Mouse (Mus musculus) stomach, postnatal 0 days (tissue): ENCODE measurements around the gene Pelp1. TPM values are rescaled to one million over a fixed set of nuclear protein-coding genes. Genes with fewer than 3 reads are reported as not detected.
"Not testable (repeated sequence)": the region's sequence is repeated elsewhere in the genome, so short reads cannot be mapped to it uniquely, and the experiment has no call there.

Source experiments
- ATAC-seq: fragments of 200-750 bp; cut with Nextera tagmentation; 2 replicates; pipeline ENCODE4 v1.8.0; 2017; ENCODE audit not compliant: low FRiP score, low TSS enrichment
- DNase-seq: peaks from one replicate; pipeline ENCODE4 v3.0.0-alpha.2; 2016; ENCODE audit warnings: low spot score
- H3K27ac ChIP-seq: fragments of 300-500 bp; sonication (generic); replicated peaks from 2 replicates; pipeline ENCODE4 v1.5.1; 2014; ENCODE audit warnings: mild to moderate bottlenecking, control low read depth
- H3K27me3 ChIP-seq: fragments of 300-500 bp; sonication (generic); 2 replicates; pipeline ENCODE4 v1.6.1; 2014; ENCODE audit warnings: low read length; ENCODE audit not compliant: control insufficient read depth, insufficient read depth
- H3K36me3 ChIP-seq: fragments of 300-500 bp; sonication (generic); 2 replicates; pipeline ENCODE4 v1.6.1; 2014; ENCODE audit warnings: low read length, mixed read lengths; ENCODE audit not compliant: control insufficient read depth, insufficient read depth
- H3K4me1 ChIP-seq: fragments of 300-500 bp; sonication (generic); replicated peaks from 2 replicates; pipeline ENCODE4 v1.6.1; 2014; ENCODE audit warnings: antibody characterized with exemption; ENCODE audit not compliant: control insufficient read depth, insufficient read depth
- H3K4me2 ChIP-seq: fragments of 300-500 bp; sonication (generic); replicated peaks from 2 replicates; pipeline ENCODE4 v1.6.1; 2014; ENCODE audit warnings: low read depth, mild to moderate bottlenecking, control low read depth, moderate library complexity
- H3K4me3 ChIP-seq: fragments of 300-500 bp; sonication (generic); 2 replicates; pipeline ENCODE4 v1.5.1; 2014; ENCODE audit warnings: low read depth, low read length, control low read depth
- H3K9ac ChIP-seq: fragments of 300-500 bp; sonication (generic); 2 replicates; pipeline ENCODE4 v1.6.1; 2014; ENCODE audit warnings: mild to moderate bottlenecking, low read length, control low read depth, mixed read lengths
- H3K9me3 ChIP-seq: fragments of 300-500 bp; sonication (generic); 2 replicates; pipeline ENCODE4 v1.6.1; 2016; ENCODE audit warnings: low read length; ENCODE audit not compliant: control insufficient read depth
- CTCF ChIP-seq: IDR thresholded peaks from 2 replicates; pipeline ENCODE4 v1.5.1; 2016; ENCODE audit warnings: antibody characterized with exemption, low read depth, mild to moderate bottlenecking, moderate library complexity
- EP300 ChIP-seq: optimal IDR thresholded peaks from 2 replicates; pipeline ENCODE3; 2016; ENCODE audit warnings: antibody characterized with exemption
- WGBS: fragments of 180-500 bp; shearing (Covaris S2); extraction: QIAGEN DNeasy Blood & Tissue Kit; methylation state at CpG from one replicate; pipeline ENCODE4 v1.1.7; 2014; 5-methylcytosine and 5-hydroxymethylcytosine counted together
- polyA plus RNA-seq: library from polyadenylated mRNA; unstranded; fragments of >200 nt; fragmentation: Nextera tagmentation; extraction: Ambion mirVana; gene quantifications from 2 replicates; pipeline ENCODE4 v1.2.1, GENCODE M21; 2015

The Pelp1 gene
- polyA plus RNA-seq, 1 experiment from 2014 or later, result 10.4 TPM

DNA sequence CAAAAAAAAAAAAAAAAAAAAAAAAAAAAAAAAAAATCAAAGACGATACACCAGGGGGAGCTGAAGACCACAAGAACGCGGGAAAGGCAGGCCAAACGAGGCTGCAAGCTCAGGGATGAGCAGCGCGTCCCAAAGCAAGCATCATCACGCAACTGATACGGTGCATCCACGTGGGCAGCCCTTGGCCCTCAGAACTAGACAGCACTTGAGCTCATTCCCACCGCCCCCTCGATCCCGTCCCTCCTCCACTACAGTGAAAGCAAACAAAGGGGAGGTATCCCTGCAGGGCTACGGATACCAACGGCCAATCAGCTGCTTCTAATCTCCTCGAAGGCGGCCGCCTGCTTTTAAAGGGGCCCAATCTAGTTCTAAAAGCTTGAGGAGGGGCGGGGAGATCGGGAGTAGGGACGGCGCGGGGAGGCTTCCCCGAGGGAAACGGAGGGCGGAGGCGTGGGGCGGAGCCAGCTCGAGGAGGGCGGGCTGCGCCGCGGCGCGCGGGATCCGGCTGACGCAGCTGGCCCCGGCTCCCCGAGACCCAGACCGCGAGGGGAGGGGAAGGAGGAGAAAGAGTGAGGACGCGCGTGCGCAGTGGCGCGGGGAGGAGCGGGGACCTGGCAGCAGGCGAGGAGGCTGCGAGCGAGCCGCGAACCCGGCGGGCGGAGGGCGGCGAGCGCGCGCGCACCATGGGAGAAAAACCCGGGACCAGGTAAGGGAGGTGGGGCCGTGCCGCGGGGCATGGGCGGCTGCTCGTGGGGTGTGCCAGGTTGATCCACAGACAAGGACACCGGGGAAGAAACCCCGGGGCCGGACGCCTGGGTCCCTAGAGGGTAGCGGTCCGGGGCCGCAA is 22.4 kb upstream of the Pelp1 start, which contains the start of gene Arrb2:
Arrb2 (plus strand) TSS at position 588 of the 847 bp plus-strand sequence.
- H3K36me3 ChIP-seq, result no peaks in the 10 kb centered on the region
- no peaks in the 10 kb centered on the region for H3K27me3 ChIP-seq
- under 1% methylated on average over 70 of the region's 75 CpGs for WGBS
- DNase-seq (peak; percentile 99), ATAC-seq (peak; percentile 94)
- peak within 1 kb of the TSS; percentile 73 for H3K27ac ChIP-seq
- no peaks in the 10 kb centered on the region for H3K4me1 ChIP-seq
- no peaks in the 10 kb centered on the region for H3K9me3 ChIP-seq
- peak within 1 kb of the TSS; percentile 69 for H3K4me3 ChIP-seq
- H3K4me2 ChIP-seq, result peak within 1 kb of the TSS; percentile 91
- H3K9ac ChIP-seq, result peak within 1 kb of the TSS; percentile 79
- peak; percentile 79 for TF ChIP-seq CTCF
- TF ChIP-seq EP300, result no peak

DNA sequence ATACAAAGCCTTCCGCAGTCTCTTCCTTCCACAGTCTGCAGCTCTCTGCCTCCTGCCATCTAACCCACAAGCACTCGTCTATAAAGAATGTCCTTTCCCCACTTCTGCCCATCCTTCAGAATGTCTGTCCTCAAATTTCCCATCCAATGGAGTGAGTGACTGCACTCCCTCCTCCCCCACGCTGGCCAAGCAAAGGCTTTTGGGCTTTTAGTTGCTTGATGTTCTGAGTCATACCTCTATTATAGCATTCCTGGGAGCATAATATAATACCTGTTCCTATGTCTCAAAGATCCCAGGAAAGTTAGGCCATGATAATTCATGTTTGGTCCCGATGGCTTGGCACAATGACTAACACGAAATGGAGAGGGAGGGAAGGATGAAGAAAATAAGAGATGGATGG is 21.7 kb upstream of the Pelp1 start:
- H3K4me3 ChIP-seq, result peak overlapping the region; percentile 69; the same call in 1 of the 2 replicates
- 0 out of 2 replicates have a peak overlapping the region, but pooled peaks have one; percentile 18 for H3K27ac ChIP-seq
- H3K9ac ChIP-seq, result no peak overlapping the region
- H3K4me1 ChIP-seq, result no peaks in the 10 kb centered on the region
- peak overlapping the region; percentile 91; the same call in 1 of the 2 replicates for H3K4me2 ChIP-seq
- no peaks in the 10 kb centered on the region for H3K9me3 ChIP-seq
- WGBS, result 27% methylated on average over 5 of the region's 5 CpGs
- H3K27me3 ChIP-seq, result no peaks in the 10 kb centered on the region
- TF ChIP-seq CTCF (no peak), EP300 (no peak)
- H3K36me3 ChIP-seq, result no peaks in the 10 kb centered on the region
- ATAC-seq (no peak), DNase-seq (no peak)

DNA sequence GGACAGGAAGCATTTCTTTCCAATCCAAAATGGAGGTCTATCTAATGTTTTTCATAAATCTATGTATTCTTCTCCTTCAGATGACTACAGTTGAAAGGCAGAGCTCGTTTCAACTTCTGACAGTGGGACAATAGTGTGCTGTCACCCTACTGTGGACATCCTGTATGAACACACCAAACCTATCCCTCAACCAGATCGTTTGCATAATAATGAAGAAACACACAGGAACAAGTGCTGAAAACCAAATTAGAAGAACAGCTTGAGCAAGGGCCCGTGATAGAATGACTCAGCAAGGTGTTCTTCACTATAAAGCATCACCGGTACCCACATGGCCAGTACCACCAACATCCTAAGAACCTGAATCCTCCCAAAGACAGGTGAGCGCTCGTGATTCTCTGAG is 16.8 kb upstream of the Pelp1 start:
- not testable (repeated sequence) for H3K4me2 ChIP-seq, ATAC-seq
- WGBS, result 68% methylated on average over 6 of the region's 6 CpGs

DNA sequence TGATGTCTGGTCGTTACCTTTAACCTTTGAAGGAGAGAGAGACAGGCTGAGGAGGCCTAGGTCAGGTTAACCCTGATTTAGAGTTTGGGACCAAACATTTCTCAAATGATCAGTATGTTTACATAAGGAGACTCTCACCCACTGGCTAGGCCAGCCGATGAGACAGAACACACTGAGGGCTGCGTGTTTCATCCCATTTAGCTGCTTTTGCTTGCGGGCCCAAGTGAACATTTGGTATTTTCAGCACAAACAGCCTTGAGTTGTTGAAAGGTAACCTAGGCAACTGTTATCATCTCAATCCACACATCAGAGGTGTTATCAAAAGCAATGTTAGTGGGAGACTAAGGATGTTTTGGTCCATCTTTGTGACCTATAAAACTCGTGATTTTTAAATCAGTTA is 9.7 kb upstream of the Pelp1 start:
- Histone ChIP-seq H3K9me3 (no peaks in the 10 kb centered on the region), H3K9ac (no peak overlapping the region), H3K36me3 (no peaks in the 10 kb centered on the region), H3K4me2 (no peak overlapping the region), H3K27me3 (no peaks in the 10 kb centered on the region), H3K4me1 (no peaks in the 10 kb centered on the region), H3K27ac (no peak overlapping the region), H3K4me3 (no peak overlapping the region)
- WGBS, result 30% methylated on average over 5 of the region's 5 CpGs
- no peak for TF ChIP-seq EP300
- TF ChIP-seq CTCF, result no peak
- no peak for ATAC-seq
- no peak for DNase-seq

More for the DNA sequence above, 16.8 kb upstream of the Pelp1 start:
- not testable (repeated sequence) for H3K4me3 ChIP-seq, H3K36me3 ChIP-seq, H3K27me3 ChIP-seq, H3K9ac ChIP-seq, H3K27ac ChIP-seq, DNase-seq, H3K9me3 ChIP-seq, H3K4me1 ChIP-seq

DNA sequence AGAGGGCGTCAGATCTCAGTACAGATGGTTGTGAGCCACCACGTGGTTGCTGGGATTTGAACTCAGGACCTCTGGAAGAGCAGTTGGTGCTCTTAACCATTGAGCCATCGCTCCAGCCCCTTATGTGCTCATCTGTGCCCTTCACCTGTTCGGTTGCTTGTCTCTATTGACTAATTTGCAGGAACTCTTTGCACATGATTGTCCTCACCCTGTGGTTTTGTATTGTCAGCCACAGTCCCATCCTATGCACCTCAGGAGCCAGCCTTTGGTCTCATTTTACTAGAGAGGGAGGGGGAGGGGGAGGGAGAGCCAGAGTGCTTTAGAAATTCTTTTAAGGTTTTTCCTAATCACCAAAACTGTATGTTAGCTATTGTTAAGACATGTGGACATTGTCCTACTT is 8.4 kb upstream of the Pelp1 start:
- no peak for TF ChIP-seq EP300
- TF ChIP-seq CTCF, result no peak
- no peak overlapping the region for H3K4me2 ChIP-seq
- 69% methylated on average over 4 of the region's 4 CpGs for WGBS
- H3K9ac ChIP-seq, result no peak overlapping the region
- DNase-seq (no peak), ATAC-seq (no peak)
- no peak overlapping the region for H3K27ac ChIP-seq
- H3K4me1 ChIP-seq, result no peaks in the 10 kb centered on the region
- H3K4me3 ChIP-seq, result no peak overlapping the region
- no peaks in the 10 kb centered on the region for H3K9me3 ChIP-seq
- no peaks in the 10 kb centered on the region for H3K27me3 ChIP-seq
- no peaks in the 10 kb centered on the region for H3K36me3 ChIP-seq

DNA sequence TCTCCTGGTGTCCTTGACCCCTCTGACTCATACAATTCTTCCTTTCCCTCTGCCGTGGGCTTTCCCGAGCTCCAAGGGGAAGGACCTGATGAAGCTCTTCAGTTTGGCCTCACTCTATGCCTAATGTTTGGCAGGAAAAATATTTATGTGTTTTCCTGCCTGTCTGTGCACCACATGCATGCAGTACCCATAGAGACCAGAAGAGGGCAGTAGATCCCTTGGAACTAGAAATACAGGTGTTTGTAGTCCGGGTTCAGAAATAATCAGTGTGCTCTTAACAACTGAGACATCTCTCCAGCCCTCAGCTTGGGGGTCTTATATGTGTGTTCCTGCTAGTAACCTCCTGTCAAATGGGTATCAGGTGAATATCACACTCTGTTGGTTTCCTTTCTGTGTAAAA is 4.1 kb upstream of the Pelp1 start:
- no peak overlapping the region for H3K27ac ChIP-seq
- H3K4me2 ChIP-seq, result no peak overlapping the region
- H3K4me3 ChIP-seq, result no peak overlapping the region
- WGBS, result 4% methylated on average over 3 of the region's 3 CpGs
- DNase-seq (peak; percentile 78), ATAC-seq (no peak)
- no peaks in the 10 kb centered on the region for H3K27me3 ChIP-seq
- H3K9ac ChIP-seq, result no peak overlapping the region
- TF ChIP-seq EP300, result no peak
- TF ChIP-seq CTCF, result peak; percentile 97
- H3K4me1 ChIP-seq, result peaks cover 4% of the 10 kb centered on the region; the same call in 1 of the 2 replicates
- no peaks in the 10 kb centered on the region for H3K9me3 ChIP-seq
- no peaks in the 10 kb centered on the region for H3K36me3 ChIP-seq
